Mouse (Mus musculus): ENCODE measurements at regions not wholly inside any gene's neighbourhood (a gene's known extent, or its start where the extent isn't known, plus 50 kb on each side); places are given as distances from the start of the nearest gene placed in this dataset.

GRCm38 (mm10) chr2:45316945-45317565, 199.9 kb upstream of the Zeb2 start:
- no peak for DNase-seq

DNA sequence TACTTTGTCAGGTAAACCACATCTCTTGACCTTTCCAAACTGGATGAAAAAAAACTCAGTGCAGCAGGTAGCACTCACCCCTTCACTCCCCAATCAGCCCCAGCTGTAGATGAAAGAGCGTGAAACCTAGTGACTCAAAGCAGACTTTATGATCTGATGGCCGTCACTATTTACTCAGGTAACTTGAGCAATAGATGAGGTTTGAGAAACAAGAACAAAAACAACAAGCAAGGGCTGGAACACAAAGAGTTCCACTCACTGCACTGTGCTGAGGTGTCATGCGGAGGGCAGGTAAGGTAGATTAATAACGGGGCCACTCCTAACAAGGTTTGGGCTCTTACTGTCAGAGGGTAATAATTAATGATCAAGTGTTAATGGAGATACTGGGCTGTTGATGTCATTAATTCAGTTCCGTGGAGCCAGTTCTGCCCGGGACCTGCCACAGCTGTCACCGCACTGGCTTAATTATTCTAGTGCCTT, 170.4 kb upstream of the Zeb2 start:
- peak; percentile 5 to 20 for DNase-seq

DNA sequence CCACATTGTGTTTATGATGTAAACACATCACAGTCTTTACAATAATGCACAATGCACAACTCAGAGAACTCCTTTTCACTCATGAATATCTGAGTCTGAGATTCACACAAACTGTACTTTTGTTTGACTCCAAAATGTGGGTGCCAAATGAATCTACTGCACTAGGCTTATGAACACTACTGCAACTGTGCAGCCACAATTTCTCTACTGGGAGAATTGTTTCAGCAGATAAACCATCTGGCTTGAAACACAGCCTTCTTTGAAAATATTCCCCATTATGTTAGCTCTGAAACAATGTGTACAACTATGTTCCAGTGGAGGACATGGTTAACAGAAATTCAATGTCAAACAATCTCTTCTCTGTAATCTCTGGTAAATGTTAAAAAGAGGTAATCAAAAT, 166.6 kb upstream of the Zeb2 start:
- no peak for DNase-seq

GRCm38 (mm10) chr2:45279490-45279889, 162.3 kb upstream of the Zeb2 start:
- DNase-seq: no peak

GRCm38 (mm10) chr2:45277602-45278001, 160.4 kb upstream of the Zeb2 start:
- DNase-seq: no peak

GRCm38 (mm10) chr2:45276703-45277102, 159.5 kb upstream of the Zeb2 start:
- DNase-seq: no peak

DNA sequence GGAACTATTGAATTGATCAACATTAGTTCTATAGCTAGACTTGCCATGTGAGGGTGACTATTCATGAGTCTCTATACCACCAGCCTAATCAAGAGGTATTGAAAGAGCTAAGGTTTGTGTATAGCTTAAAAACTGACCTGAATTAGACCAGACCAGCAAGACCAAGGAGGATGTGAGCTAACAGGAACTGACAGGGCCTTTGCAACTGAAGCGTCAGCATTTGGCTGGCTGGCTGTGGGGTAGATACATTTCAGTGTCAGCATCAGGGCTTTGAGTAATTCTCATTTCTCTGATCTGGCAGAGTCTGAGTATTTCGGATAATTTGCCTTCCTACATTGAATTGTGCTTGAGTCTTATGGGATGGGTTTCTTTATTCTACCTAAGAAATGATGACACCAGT, 152.8 kb upstream of the Zeb2 start:
- no peak for DNase-seq

- DNase-seq: no peak
Observed at GRCm38 (mm10) chr2:45265819-45266218, 148.6 kb upstream of the Zeb2 start.

DNA sequence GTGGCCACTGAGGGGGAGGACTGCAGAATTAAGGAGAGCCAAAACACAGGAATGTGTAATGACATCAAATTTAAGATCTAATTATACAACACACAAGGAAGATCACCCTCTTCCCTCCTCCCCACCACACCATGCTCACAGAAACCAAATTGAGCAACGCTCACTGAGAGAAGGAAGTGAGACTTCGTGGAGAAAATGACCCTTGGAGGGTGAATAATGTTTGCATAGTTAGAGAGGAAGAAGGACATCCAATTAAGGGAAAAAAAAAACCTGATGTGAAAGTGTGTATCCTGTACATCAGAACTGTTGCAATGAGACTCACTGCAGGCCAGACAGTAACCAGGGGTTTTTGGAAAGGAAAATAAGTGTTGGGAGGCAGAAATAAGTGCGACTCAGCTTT, 144.8 kb upstream of the Zeb2 start:
- DNase-seq: no peak

- no peak for DNase-seq
Observed at GRCm38 (mm10) chr2:45258897-45259296, 141.7 kb upstream of the Zeb2 start.

DNA sequence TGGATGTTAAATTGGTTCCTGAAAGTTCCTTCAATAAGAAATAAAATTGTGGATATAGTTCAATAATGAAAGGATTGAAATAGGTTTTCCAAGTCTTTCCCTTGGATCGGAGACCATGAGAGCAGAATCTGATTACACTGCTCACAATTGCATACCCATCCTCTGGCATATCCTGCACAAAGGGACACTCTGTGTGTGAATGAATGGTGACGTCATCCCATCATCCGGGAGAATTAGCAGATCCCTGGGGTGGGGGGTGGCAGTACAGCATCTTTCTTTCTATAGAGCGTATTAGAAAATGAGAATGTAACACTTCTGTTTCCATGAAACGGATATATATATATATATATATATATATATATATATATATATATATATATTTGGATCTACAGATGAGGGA, 139.2 kb upstream of the Zeb2 start:
- DNase-seq: no peak

DNA sequence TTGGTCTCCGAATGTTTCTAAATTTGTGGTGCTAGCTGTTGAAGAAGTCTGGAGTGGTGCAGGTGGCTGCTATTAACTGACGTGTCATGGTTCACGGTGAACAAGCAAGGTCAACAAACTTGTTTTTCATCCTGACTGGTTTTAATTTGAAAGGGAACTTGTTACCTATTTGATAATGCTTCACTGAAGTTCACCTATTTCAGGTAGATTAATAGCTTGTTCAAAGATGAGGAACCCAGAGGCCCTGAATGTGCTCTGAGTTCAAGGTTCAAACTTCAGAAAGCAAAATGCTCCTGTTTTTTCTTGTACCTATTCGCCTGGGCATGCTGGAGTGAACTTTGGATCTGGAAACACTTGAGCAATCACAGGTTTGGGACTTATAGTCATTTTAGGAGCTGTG, 136.7 kb upstream of the Zeb2 start:
- peak; percentile 16 to 24 for DNase-seq

- DNase-seq: peak; percentile 54 to 63
Observed at GRCm38 (mm10) chr2:45252321-45252720, 135.1 kb upstream of the Zeb2 start.

DNA sequence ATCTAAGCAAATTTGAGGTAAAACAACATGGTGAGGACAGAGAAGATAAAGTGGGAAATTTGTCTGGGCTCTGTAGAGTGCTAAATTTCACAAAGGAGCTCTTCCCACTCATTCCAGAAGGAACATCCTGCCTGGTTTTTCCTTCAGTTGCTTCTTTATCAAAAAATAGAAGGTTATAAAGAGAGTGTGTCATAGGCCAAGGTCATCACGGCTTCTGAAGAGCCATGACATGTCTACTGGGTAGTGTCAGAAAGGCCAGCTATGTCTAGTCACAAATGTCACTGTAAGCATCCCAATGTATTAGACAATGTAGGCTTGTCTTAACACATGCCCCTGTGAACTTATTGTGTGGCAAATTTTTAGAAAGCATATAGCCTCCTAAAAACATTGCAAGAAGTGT, 132.5 kb upstream of the Zeb2 start:
- DNase-seq: no peak

GRCm38 (mm10) chr2:45246061-45246945, 129.1 kb upstream of the Zeb2 start:
- no peak for DNase-seq

GRCm38 (mm10) chr2:45245506-45245905, 128.3 kb upstream of the Zeb2 start:
- no peak for DNase-seq

GRCm38 (mm10) chr2:45244491-45244890, 127.3 kb upstream of the Zeb2 start:
- no peak for DNase-seq

DNA sequence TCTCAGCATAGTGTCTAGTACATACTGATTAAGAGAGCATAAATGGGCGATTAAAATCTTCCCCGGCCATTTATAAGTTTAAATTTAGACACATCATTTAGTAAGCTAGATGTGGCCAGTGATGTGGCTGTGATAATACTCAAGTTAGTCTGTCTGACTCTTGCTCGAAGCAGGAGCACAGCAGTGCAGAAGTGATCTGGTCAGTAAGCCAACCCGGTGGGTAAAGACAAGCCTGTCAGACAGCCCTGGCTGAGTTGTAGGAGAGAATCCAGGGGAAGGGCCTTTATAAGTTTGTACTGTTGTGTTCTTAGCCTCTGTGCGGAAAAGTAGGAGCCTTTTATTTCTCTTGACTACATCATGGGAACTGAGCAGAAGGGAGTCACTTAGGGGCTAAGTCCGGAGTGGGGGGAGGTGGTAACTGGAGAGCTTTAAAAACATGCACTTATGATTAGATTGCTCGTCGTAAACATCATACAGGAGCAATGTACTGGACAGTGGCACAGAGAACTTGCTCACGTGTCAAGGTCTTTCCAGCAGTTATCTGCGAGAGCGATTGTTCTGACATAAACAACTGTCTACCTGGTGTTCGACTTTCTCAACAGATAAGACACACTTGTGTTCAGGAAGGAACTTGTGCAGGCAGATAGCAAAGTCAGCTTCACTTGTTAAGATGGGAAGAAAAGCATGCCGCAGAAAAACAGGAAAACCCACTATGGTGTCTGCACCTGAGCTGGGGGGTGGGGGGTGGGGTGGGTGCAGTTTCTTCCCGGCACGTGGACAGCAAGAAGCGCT, 122.5 kb upstream of the Zeb2 start:
- DNase-seq: no peak

- no peak for DNase-seq
Observed at GRCm38 (mm10) chr2:45239001-45239400, 121.8 kb upstream of the Zeb2 start.

DNA sequence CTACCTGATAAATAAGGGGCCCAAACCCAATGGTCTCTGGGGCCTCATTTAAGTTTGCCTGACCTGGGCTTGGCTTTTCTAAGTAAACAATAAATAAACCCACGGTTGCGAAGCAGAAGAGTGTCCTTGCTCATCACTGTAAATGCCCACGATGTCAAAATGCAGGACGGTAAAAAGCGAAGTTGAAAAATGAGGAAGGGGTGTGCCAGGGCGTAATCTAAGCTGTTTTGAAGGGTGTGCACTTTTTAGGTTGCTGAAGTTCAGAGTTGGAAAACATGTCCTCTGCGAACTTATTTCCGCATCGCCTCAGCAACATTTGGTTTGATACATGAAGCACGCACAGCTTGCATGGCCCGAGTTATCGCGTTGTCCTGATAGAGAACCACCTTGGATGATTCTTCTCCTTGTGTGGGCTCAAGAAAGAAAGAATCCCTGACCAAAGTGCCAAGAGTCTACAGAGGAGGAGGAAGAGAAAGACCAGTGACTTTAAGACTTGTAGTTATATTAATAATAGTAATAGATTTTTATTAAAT, 119.0 kb upstream of the Zeb2 start:
- no peak for DNase-seq

DNA sequence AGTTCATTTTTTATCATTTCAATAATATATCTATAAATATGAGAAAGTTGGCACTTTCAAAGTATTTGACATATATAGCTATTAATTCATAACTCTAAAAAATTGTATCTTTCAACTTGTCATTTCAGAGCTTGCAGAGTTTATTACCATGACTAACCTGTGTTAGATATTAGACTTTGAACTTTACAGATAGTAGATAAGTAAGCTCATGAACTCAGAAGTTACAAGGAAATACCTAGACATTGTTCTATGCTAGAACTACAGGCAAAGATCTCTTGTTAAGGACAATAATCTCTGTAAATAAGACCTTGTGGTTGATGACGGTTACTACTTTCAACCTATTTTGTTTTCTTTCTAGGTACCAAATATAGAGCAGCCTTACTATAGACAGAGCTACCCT, 117.0 kb upstream of the Zeb2 start:
- no peak for DNase-seq

DNA sequence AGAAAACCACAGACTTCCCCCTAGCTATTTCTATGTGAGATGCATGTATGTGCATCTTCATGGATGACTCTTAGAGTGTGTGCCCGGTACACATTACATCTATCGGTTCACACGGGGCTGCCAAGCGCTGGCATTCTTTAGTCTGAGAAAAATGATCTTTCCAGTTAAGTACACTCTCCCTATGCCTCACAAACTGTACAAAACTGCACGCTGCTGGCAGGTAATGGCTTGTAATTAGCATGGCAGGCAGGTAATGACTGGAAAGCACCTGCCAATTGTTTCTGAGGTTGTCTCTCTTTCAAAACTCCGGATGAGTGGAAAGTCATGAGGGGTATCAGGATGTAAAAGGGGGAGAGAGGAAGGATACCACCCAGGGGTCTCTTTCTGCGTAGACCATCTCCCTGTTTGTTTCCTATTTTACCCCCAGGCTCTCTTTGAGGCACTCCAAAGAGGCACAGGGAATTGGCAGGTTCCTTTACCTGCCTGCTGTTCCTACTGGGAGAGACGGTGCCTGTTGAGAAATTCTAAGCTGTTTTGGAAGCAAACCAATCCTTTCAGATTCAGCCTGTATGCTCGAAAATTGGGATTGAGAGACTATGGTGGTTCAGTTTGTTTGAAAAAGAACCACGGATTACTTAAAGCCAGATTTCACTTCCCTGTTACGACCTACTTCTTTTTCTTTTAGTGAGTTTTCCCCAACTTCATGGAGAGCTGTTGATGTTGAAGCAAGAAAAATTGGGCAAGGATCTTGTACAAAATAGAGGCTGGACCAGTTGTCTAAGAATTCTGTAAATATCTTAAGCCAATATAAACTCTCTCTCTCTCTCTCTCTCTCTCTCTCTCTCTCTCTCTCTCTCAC, 113.4 kb upstream of the Zeb2 start:
- no peak for DNase-seq

Measured in kidney, postnatal 4 days (tissue).